Mouse (Mus musculus) left cerebral cortex, adult 11 months (tissue): ENCODE data around the gene Baiap2l1.
A peak's percentile ranks its signal among the peaks of the same experiment; 100 is the strongest.
"Not testable (repeated sequence)": the region's sequence is repeated elsewhere in the genome, so short reads cannot be mapped to it uniquely, and the experiment has no call there.

Experiments
- DNase-seq: peaks from one replicate; pipeline ENCODE4 v3.0.0; 2022; ENCODE audit warnings: low spot score

The Baiap2l1 gene

DNA sequence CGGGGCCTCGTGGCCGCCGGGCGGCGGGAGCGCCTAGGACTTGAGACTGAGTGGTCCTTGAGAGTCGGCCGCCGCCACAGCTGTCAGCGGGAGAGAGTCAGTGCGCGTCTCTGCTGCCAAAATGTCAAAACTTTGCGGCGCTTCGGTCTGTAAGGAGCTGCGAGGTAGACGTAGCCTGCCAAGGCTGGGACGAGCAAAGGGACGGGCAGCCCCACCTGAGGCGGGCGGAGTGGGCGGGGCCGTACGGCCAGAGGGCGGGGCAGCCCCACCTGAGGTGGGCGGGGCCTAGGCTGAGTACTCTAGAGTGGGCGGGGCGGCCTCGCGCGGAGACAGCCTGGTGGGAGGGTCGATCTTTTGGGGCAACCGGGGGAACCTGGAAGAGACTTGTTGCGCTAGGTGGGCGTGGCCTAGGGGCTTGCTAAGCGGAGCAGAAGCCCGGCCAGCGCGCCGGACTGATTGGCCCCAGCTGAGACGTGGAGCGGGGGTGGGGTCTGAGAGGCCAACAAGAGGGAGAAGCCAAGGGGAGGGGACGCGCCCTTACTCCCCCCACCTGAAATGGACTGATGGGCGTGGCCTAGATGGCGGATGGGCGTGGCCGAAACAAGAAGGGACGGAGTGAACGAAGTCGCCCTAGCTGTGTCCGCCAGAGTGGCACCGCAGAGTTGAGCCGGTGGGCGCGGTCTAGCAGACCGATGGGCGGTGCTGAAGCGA, at the start of gene Baiap2l1:
Baiap2l1 (minus strand) TSS at position 232 of the 711 bp plus-strand sequence.
- DNase-seq: peak; percentile 19

DNA sequence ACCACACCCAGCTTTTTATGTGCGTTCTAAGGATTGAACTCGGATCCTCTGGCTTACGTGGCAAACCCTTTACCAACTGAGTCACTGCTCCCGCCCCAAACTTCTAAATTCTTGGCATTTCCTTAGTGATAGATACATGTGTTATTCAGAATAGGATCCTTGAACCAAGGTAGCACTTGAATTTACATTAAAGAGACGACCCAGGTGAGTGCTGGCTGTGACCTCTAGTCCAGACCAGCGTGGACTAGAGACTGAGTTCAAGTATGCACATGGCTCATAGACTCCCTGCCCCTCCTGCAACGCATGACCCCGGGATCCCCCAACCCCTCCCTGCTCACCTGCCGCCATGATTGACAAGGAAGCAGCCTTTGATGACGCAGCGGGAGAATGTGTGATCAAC, 48.3 kb upstream of the Baiap2l1 start:
- no peak for DNase-seq

DNA sequence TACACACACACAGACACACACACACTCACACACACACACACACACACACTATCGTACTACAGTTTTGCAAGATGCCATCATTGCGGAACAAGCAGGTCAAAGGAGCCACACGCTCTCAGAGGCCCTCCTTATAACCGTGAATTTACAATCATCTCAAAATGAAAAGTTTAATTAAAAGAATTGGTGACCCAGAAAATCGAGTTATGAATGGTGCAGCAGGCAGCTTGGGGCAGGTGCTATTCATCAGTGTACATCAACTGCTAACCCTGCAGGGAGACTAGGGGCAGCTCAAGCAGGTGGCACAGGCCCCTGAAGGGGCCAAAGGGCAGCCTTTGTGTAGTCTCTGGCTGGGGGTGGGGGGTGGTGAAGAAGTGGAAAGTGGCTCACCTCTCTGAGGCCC, 42.9 kb upstream of the Baiap2l1 start:
- DNase-seq: no peak

DNA sequence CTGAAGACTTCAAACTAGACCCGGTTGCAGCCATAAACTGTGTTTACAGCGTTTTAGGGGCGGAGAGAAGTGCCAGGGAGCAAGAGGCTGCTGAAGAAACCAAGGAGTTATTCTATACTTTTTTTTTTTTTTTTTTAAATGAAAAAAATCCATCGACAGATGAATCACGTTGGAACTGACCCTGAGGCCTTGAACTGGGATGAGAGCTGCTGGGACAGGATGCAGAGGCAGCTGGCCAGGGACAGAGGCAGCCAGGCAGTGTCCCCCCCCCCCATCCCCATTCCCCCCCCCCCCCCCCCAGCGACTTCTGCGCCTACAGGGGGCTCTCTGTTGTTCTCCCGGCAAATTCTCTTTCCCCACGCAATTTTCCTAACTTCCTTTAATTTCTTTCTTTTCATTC, 39.7 kb upstream of the Baiap2l1 start:
- DNase-seq: no peak

DNA sequence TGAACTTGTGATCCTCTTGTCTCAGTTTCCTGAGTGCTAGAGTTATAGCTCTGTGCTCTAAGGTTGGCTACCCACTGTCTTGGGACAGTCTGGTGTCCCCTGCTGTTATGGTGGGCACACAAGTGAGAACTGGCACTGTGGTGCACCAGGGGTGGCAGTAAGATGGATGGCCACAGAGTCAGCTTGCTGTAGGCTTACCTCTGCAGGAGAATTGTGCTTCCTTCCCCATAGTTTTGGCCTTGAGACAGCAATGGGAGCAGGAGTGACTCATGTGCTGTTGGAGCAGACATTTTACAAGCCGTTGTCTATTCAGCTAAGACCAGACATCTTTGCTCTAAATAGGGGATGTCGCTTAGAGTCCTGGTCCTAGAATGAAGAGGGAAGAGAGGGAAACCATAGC, 36.2 kb upstream of the Baiap2l1 start:
- DNase-seq: no peak

DNA sequence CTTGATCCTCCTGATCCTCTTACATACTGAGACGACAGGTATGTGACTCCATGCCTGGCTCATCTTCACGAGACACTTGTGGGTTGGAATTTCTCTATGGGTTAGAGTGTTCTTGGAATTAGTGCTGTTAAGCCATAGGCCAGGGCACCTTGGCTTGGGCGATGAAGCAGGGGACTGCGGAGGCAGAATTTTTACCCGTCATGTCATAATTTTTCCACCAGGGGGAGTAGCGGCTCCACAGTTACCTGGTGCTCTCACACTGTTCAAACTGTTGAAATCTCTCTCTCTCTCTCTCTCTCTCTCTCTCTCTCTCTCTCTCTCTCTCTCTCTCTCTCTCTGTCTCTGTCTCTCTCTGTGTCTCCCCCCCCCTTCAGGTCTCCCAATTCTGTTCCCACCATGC, 29.9 kb upstream of the Baiap2l1 start:
- peak; percentile 13 for DNase-seq

DNA sequence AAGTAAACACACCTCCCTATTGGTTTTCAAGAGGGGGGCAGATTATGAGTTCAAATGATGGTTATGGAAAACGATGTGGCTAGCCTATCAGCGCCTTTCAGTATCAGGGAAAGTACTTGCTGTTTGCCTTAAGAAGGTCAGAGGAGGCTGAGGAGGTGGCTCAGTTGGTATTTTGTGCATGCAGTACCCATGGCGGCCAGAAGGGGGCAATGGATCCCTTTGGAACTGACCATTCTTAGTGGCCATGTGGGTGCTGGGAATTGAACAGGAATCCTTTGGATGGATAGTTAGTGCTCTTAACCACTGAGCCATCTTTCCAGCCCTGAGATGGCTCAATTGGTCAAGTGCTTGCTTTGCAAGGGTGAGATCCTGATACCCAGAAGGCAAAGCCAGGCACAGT, 26.0 kb upstream of the Baiap2l1 start:
- no peak for DNase-seq

DNA sequence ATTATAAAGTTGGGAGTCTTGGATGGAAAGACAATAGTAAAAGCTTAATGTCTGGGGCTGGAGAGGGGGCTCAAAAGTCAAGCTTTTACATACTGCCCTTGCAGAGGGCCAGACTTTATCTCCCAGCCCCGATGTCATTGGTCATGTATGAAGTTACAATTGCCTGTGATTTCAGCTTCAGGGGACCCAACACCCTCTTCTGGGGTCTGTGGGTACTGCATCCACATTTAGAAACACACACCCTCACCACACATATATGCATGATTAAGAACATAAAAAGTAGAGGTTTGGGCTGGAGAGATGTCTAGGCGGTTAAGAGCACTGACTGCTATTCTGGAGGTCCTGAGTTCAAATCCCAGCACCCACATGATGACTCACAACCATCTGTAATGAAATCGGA, 23.9 kb upstream of the Baiap2l1 start:
- DNase-seq: no peak

DNA sequence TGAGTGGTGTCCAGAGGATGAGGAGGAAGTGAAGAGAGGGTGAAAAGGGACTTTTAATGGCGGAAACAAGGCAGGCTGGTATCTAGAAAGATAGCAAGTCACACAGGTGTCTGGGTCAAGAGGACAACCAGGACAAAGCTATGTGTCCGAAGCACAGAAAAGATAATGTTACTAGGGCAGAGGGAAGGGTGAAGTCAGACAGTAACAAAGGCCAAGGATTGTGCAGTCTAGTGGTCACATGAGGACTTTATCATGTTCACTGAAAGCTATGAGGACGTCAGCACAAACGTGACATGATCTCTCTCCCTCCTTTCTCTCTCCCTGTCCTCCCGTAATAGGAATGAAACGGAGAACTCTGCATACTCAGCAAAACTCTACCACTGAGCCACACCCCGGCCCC, 22.8 kb upstream of the Baiap2l1 start:
- DNase-seq: no peak

DNA sequence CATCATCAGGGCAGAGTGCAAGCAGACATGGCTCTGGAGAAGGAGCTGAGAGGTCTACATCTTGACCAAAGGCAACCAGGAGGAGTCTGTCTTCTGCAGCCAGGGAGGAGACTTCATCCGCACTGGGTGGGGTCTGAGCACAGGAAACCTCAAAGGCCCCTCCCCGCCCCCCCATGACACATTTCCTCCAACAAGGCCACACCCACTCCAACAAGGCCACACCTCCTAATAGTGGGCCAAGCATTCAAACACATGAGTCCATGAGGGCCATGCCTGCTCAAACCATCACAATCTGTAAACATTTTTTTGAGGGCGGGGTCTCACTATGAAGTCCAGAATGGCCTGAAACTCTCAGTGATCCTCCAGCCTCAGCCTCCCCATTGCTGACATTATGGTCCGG, 21.5 kb upstream of the Baiap2l1 start:
- DNase-seq: no peak

DNA sequence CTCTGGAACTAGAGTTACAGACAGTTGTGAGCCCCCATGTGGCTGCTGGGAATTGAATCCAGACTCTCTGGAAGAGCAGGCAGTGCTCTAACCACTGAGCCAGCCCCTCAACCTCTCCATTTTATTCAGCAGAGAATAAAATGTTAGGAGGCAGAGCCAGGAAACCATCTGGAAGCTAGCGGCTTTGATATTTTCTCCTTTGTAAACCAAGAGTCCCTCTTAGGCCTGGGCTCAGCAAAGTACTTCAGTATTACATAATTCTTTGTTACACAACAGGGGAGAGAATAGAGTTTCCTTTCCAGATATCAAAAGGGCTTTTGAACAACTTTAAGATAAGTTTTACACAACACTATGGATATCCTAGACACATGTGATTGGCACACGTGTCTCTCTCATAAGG, 15.0 kb upstream of the Baiap2l1 start:
- DNase-seq: no peak

DNA sequence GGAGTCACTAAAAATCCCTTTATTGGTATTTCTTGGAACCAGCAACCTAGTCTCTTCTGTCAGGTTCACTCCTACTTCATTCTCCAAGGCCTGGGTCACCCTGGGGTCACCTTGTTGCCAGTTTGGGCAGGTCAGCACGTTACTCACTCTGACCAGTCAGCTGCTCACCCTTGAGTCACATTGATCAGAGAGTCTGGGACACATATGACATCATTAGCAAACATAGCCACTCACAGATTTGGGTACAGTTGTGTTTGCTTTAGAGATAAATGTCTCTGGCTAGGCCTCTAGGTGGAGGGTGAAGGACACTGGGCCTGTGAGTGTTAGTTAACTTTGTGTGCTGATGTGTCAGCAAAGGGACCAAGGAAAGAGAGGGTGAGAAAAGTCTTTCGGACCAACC, 14.3 kb upstream of the Baiap2l1 start:
- DNase-seq: no peak

DNA sequence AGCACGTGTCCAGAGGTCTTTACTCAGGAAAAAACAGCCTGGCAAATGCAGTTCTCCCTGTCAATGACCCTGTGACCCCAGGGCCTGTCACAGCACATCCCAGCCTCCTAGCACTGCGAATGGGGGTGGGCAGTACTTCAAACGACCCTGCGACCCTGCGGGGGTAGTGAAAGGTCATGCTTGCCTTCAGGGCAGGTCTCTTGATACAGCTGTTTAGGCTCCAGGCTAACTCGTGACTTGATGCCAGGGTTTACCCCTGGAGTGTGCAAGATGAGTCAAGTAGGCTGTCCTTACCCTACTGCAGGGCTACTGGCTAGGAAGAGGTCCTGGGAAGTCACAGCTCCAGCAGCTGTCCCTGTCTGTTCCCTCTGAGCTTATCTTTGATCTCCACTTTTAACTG, 13.1 kb upstream of the Baiap2l1 start:
- DNase-seq: no peak

DNA sequence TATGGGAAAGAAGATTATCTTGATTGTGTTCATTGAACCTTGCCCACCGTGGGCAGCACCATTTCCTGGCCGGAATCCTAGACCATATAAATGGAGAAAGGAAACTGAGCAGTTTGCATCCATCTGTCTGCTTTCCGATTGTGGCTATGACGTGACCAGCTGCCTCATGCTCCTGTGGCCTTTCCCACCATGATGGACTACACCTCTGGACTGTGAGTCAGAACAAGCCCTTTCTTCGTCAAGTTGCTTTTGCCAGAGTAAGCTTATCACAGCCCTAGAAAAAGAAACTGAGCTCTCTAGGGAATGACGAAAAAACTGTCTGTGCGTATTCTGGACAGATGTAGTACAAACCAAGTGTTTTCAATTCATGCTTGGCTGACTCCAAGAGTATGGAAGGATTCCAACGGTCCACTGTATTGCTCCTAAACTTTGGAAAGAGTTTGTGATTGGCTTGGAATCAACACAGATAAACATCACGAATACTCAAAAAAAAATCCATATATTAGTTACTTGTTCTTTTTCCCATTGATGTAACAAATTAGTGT, 10.8 kb upstream of the Baiap2l1 start:
- no peak for DNase-seq

DNA sequence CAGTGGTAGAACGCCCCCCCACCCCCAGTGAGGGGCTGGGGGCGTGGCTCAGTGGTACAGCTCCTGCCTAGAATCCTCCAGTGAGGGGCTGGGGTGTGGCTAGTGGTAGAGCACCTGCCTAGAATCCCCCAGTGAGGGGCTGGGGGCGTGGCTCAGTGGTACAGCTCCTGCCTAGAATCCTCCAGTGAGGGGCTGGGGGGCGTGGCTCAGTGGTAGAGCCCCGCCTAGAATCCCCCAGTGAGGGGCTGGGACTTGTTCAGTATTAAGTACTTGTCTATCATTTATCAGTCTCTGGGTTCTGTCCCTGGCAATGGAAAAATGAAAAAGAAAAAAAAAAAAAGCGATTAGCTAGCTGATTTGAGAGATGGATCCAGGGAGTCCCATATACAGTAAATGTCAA, 8.6 kb upstream of the Baiap2l1 start:
- not testable (repeated sequence) for DNase-seq

DNA sequence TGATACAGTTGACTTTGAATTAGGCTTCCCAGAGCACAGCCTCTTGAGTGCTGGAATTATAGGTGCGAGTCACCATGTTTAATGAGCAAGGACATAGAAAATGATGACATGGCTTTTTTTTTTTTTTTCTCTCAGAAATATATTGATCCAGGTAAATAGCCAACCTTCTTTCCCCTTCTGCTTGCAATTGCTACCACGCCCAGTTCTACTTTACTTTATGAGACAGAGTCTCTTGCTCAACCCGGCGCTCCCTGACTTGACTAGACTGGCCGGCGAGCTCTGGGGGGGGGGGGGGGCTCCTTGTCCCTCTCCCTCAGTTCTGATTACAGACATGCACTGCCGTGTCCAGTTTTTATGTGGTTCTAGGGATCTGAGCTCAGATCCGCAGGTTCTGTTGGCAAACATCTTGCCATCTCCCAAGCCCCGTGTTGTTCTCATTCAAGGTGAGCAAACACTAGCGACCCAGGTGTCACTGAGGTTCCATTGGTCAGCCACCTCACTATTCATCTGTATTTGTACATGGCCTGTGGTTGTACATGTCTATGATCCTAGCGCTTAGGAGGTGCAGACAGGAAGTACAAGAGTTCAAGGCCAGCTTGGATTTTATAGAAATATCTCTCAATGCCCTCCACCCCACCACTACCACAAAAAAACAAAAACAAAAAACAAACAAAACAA, 6.9 kb upstream of the Baiap2l1 start:
- no peak for DNase-seq

DNA sequence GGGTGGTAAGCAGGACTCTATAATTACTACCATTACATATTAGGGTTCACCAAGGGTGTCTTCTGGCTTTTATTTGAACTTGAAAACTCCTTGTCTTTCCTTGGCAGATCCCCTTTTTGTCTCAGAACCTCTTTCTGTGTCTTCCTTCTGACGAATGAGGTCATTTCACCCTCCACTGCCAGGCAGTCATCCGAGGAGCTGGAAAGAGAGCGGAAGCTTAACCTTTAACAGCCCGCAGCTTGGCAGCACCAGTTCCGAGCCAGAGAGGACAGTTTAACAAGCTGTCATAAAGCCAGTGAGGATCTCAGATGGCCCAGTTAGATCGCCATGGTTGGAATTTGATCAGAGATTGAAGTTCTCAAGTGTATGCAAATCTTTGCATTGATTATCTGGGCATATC, 2.4 kb upstream of the Baiap2l1 start:
- no peak for DNase-seq

DNA sequence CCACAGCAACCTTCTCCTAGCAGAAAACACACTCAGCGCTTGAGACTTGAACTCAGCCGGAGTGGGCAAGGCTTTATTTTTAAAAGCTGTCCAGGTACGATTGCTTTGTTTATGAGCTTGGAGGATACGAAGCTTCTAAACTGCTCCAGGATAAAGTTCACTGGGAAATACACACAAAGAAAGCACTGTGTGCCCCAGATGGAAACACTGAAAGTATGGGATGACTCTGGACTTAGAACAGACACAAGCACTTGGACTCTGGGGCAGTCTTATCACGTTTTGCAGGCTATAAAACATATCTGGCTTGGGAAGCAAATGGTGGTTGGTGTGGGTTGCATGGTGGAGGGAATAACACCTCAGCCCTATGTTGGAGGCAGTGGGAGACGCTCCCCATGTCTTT, 2.0 kb upstream of the Baiap2l1 start:
- DNase-seq: no peak

DNA sequence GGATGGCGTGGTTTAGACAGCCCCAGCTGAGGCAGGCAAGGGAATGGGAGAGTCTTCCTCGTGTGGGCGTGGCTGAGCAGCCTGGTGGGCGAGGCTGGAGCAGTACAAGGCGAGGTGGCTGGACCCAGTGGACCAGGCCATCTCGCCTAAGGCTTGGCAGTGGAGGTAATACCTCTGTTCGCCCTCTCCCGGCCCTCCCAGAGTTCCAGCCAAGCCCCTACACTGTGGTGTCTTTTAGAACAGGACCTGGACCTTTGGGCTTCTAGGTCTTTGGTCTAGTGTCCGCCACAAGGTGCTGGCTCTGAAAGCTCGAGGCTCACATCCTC, 643 bp upstream of the Baiap2l1 start:
- no peak for DNase-seq

DNA sequence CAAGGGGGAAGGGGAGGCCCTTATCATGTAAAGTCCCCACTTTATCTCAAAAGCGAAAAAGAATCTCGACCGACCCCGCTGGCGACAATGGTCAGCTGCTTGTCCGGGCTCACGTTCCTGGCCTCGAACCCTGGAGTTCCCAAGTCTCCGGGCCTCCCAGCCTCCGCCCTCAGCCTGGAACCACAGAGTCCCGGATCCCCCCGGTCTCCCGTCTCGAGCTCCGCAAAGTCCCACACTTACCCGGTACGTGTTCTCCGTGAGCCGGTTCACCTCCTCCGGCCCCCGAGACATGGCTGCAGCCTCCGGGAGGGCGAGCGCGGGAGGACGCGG, 396 bp downstream of the Baiap2l1 start:
- no peak for DNase-seq

DNA sequence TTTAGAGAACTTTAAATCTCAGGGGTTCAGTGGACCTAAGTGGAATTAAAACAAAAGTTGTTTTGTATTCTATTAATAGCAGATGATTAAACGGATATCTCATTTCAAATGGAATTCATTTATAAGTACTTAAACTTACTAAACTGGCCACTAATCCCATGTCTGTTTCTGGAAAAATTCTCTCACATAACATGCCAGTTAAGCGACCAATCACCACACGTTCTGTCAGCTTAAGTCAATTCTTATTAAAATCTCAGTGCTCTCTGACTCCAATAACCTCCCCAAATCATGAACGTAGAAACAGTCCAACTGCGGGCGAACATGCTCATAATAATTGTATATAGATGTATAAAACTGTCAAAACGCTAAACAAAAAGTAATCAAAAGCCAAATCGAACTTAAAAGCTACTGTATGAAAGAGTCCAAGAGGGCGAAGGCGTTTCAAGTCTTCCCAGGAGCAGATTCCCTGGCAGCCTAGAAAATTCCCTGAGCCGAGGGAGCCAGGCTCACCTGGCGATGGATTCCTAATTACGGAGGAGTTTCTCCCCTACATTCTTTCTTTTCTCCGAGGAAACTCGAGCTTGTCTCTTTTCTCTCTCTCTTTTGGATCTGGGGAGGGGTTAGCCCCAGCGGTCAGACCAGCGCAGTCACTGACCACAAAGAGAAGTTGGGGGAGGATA, 996 bp downstream of the Baiap2l1 start:
- no peak for DNase-seq

DNA sequence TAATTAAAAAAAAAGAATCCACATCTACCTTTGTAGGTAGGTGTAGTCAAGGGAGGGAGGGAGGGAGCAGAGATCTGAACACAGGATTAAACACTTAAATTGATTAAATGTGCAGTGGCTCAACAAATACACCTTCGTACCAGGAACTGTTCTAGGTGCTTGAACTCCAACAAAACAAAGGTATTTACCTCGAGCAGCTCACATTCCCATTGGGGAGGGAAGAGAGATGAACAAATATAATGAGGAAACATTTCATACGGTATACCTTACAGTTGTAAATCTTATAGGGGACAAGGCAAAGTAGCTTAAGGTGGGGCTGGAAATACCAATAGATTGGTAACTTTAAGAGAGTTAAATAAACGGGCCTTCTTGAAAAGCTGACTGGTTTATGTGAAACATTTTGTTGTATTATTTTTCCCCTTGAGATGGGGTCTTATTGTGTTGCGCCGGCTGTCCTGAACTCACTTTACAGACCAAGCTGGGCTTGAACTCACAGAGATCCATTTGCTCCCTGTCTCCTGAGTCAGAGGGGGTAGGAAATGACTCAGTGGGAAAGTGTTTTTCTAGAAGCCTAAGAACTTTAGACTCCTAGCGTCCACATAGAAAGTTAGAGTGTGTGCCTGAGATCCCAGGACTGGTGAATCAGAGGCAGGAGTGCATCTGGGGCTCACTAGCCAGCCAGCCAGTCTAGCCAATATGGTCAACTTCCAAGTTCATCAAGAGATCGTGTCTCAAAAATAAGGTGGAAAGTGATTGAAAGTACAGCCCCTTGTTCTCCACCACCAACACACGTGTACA, 5.5 kb downstream of the Baiap2l1 start:
- DNase-seq: no peak

DNA sequence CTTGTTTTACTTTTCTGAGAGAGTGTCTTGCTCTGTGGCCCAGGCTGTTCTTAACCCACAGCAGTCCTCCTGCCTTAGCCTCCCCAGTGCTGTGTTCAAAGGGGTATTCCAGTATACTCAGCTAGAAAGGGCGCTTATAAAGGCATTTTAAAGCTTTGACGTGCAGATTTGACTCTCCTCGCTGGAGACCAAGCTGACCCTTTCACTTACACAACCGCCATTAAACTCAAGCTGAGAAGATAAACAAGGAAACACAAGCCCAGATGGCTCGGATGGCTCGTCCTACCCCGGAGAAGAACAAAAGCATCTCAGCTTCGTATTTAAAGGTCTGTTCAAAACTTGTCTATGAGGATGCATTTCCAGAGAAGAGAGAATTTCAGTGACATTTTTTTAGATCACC, 6.7 kb downstream of the Baiap2l1 start:
- no peak for DNase-seq
